Mouse (Mus musculus) forebrain, embryonic 11.5 days (tissue): ENCODE results near the gene Kif1c. TPM values are rescaled to one million over a fixed set of nuclear protein-coding genes. Genes with fewer than 3 reads are reported as not detected.
A peak's percentile ranks its signal among the peaks of the same experiment; 100 is the strongest.

Experiments
- ATAC-seq: fragments of 200-750 bp; cut with Nextera tagmentation; replicated peaks from 2 replicates; pipeline ENCODE4 v1.8.0; 2017; ENCODE audit warnings: moderate TSS enrichment; ENCODE audit not compliant: low FRiP score
- DNase-seq: peaks from one replicate; pipeline ENCODE4 v3.0.0-alpha.2; 2017; ENCODE audit warnings: low spot score
- H3K27ac ChIP-seq: fragments of 300-500 bp; sonication (generic); 2 replicates; pipeline ENCODE4 v1.5.1; 2014; ENCODE audit warnings: low read depth, low read length
- H3K27me3 ChIP-seq: fragments of 300-500 bp; sonication (generic); 2 replicates; pipeline ENCODE4 v1.6.1; 2014; ENCODE audit warnings: mild to moderate bottlenecking, low read length, mixed read lengths; ENCODE audit not compliant: control insufficient read depth, insufficient read depth
- H3K36me3 ChIP-seq: fragments of 300-500 bp; sonication (generic); 2 replicates; pipeline ENCODE4 v1.6.1; 2014; ENCODE audit warnings: mild to moderate bottlenecking, low read length, moderate library complexity, mixed read lengths; ENCODE audit not compliant: control insufficient read depth, insufficient read depth
- H3K4me1 ChIP-seq: fragments of 300-500 bp; sonication (generic); replicated peaks from 2 replicates; pipeline ENCODE4 v1.6.1; 2014; ENCODE audit warnings: low read length, mixed read lengths; ENCODE audit not compliant: control insufficient read depth, insufficient read depth
- H3K4me2 ChIP-seq: fragments of 300-500 bp; sonication (generic); 2 replicates; pipeline ENCODE4 v1.6.1; 2014; ENCODE audit warnings: low read depth, mild to moderate bottlenecking, low read length, moderate library complexity, mixed read lengths; ENCODE audit not compliant: severe bottlenecking
- H3K4me3 ChIP-seq: fragments of 300-500 bp; sonication (generic); 2 replicates; pipeline ENCODE4 v1.5.1; 2014; ENCODE audit warnings: low read depth, low read length
- H3K9ac ChIP-seq: fragments of 300-500 bp; sonication (generic); 2 replicates; pipeline ENCODE4 v1.6.1; 2014; ENCODE audit warnings: low read length
- H3K9me3 ChIP-seq: fragments of 300-500 bp; sonication (generic); 2 replicates; pipeline ENCODE4 v1.6.1; 2016; ENCODE audit warnings: low read length, mixed read lengths; ENCODE audit not compliant: control insufficient read depth
- WGBS: fragments of 180-500 bp; shearing (Covaris S2); extraction: QIAGEN DNeasy Blood & Tissue Kit; methylation state at CpG from one replicate; pipeline ENCODE4 v1.1.7; 2014; 5-methylcytosine and 5-hydroxymethylcytosine counted together
- polyA plus RNA-seq: library from polyadenylated mRNA; unstranded; fragments of >200 nt; fragmentation: Nextera tagmentation; extraction: Ambion mirVana; gene quantifications from 2 replicates; pipeline ENCODE4 v1.2.1, GENCODE M21; 2014

The Kif1c gene
- polyA plus RNA-seq, 1 experiment from 2014 or later, result 6.9 TPM

DNA sequence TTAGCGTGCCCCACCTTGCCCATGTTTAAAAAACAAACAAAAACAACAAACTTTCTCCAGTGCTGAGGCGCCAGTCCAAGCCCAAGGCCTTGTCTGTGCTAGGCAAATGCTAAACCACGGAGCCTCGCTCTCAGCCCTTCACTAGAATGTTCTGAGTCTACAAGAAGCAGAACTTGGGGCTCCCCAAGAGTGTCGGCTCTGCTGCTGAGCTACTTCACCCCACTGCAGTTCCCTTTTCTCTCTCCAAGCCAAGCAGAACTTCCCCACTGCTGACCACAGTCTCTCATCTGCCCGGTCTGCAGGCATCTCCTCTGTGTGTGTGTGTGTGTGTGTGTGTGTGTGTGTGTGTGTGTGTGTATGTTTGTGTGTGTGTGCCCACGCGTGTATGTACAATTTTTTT is 20.5 kb upstream of the Kif1c start:
- Histone ChIP-seq H3K4me3 (no peak overlapping the region), H3K9me3 (no peaks in the 10 kb centered on the region), H3K4me1 (peaks cover 8% of the 10 kb centered on the region; the same call in 1 of the 2 replicates), H3K4me2 (no peak overlapping the region), H3K9ac (no peak overlapping the region), H3K27me3 (no peaks in the 10 kb centered on the region), H3K36me3 (no peaks in the 10 kb centered on the region; the same call in 1 of the 2 replicates), H3K27ac (no peak overlapping the region)
- ATAC-seq (no peak), DNase-seq (no peak)
- WGBS, result 90% methylated on average over 8 of the region's 8 CpGs

DNA sequence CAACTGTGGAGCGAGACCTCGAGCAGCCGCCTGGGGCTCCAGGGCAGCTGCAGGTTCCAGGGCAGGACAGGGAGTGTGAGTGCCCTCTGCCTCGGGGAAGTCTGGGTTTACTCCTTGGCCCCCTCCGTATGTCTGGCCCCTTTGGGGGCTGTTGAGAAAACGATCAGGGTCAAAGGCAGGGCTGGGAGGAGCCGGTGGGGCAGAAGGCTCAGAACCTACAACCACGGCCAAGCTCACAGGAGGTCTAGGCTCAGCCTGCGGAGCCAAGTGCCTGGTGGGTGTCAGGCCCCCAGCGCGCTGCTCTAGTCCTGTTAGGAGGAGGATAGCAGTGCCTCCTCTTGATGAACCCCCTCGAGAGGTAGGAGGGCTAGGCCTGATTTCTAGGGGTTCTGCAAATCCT is 19.2 kb upstream of the Kif1c start:
- DNase-seq (no peak), ATAC-seq (no peak)
- Histone ChIP-seq H3K9me3 (no peaks in the 10 kb centered on the region), H3K27ac (no peak overlapping the region), H3K36me3 (no peaks in the 10 kb centered on the region; the same call in 1 of the 2 replicates), H3K4me1 (peaks cover 8% of the 10 kb centered on the region; the same call in 1 of the 2 replicates), H3K27me3 (no peaks in the 10 kb centered on the region), H3K4me3 (no peak overlapping the region), H3K4me2 (no peak overlapping the region), H3K9ac (no peak overlapping the region)
- WGBS, result 58% methylated on average over 12 of the region's 12 CpGs

DNA sequence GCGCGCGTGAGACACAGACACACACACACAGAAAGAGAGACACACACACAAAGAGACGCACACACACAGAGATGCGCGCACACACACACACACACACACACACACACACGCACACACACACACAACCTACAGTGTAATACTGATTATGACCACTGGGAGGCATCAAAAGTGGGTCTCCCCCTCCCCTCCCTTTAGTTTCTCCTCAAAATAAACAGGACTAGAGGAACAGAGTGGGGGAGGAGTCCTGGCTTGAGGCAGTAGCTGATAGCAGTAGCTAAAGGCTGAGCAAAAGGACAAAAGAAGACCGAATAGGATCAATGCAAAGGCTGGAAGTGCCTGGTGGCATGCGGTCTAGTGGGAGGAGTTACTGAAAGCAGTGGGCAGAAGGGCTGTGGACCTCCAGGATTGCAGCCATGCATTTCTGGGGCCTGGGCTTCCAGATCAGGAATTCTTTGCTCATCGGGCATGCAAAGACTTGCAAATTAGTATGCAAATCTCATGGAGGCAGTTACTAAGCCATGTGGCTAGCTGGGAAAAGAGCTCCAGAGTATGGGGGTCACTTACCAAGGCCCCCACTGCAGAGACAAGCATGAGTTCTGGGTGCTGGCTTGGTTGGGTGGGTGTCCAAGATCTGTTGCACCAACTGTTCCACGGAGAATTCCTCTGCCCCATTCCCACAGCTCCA is 18.3 kb upstream of the Kif1c start:
- Histone ChIP-seq H3K4me3 (no peak overlapping the region), H3K27ac (peak overlapping the region; percentile 8), H3K27me3 (no peaks in the 10 kb centered on the region), H3K9me3 (no peaks in the 10 kb centered on the region), H3K9ac (no peak overlapping the region), H3K4me2 (0 out of 2 replicates have a peak overlapping the region, but pooled peaks have one; percentile 18), H3K4me1 (peaks cover 10% of the 10 kb centered on the region; the same call in 1 of the 2 replicates), H3K36me3 (no peaks in the 10 kb centered on the region; the same call in 1 of the 2 replicates)
- peak; percentile 73 for DNase-seq
- WGBS, result 5% methylated on average over 11 of the region's 11 CpGs
- peak; percentile 91 for ATAC-seq

DNA sequence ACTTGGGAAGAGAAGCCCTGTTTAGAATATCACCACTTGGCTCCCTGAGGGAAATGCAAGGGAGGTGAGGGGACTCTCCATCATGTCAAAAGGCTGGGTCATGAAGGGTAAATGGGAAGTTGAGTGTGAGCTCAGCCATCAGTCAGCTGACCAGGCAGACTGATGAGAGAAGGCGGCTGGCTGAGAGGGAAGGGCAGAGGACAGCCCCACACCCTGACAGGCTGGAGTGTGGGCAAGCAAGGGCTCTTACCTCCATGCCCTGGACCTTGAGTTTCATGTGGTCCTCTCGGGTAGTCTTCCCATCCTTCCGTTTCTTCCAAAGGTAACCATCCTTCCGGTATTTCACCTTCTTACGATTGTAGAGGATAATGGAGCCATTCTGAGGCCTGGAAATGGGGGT is 16.7 kb upstream of the Kif1c start:
- Histone ChIP-seq H3K27ac (no peak overlapping the region), H3K27me3 (no peaks in the 10 kb centered on the region), H3K9me3 (no peaks in the 10 kb centered on the region), H3K4me3 (no peak overlapping the region), H3K4me2 (no peak overlapping the region), H3K9ac (no peak overlapping the region), H3K4me1 (peaks cover 14% of the 10 kb centered on the region), H3K36me3 (no peaks in the 10 kb centered on the region; the same call in 1 of the 2 replicates)
- 89% methylated on average over 5 of the region's 5 CpGs for WGBS
- no peak for DNase-seq
- no peak for ATAC-seq

DNA sequence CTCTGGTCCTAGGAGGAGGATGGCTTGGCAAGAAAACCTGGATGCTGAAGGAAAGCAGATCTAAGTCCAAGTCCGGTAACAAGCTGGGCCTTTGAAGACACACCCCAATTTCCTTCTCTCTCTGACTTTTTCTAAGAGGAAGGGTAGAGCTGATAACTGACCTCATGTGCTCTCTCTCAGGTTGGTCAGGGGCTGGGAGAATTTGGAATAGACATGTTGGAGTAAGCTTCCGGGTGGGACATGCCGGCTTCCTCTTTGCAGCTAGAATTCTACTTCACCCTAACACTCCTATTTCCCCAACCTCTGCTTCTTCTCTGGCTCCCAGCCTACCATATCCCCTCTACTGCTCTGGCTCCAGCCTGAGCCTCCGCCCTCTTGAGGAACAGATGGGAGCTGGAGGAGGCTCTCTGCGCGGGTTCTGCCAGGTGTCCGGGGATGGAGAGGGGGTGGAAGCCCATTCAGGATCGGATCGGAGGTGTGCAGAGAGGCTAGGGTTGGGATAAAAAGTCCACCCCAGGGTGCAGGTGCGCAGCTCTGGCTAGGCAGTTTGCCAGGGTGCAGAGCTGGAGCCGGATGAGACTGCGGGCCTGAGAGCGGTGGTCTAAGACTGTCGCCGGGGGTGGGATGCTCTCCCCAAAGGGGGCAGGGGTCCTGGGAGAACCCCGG is 13.3 kb upstream of the Kif1c start:
- H3K4me2 ChIP-seq, result peak overlapping the region; percentile 77
- peak; percentile 64 for ATAC-seq
- WGBS, result 4% methylated on average over 16 of the region's 16 CpGs

DNA sequence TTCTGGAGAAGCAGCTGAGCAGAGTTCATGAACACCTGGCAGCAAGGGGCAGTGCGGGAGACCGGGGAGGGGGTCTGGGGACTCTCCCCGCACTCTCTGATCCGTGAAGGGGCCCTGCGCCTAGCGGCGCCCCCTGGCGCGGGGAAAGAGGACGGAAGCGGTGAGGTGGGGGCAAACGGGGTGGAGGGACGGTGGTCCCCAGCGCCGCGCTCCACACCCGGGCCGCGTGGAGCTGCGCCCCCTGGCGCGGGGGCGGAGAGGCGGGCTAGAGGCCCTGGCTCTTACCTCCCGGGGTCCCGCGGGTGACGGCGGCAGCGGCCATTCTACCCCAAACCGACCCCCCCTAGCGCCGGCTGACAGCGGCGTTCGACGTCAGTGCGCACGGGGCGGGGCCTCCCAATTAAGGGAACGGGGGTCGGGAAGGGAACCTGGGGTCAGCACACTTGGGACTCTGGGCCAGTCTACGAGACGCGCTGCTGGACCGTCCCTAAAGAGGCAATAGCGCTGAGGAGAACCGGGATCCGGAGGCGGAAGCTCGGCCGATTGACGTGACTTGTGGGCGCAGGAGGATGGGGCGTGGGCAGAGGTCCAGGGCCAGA is 12.6 kb upstream of the Kif1c start, which contains the start of gene Camta2:
Gene Camta2, minus strand, starts transcription at position 505 of the 599 bp plus-strand sequence.
- H3K27ac ChIP-seq, result peak within 1 kb of the TSS; percentile 47; the same call in 1 of the 2 replicates
- peak within 1 kb of the TSS; percentile 65 for H3K4me3 ChIP-seq
- WGBS, result under 1% methylated on average over 55 of the region's 55 CpGs
- ATAC-seq (peak; percentile 81), DNase-seq (peak; percentile 91)
- no peaks in the 10 kb centered on the region for H3K9me3 ChIP-seq
- H3K9ac ChIP-seq, result peak within 1 kb of the TSS; percentile 75
- H3K36me3 ChIP-seq, result no peaks in the 10 kb centered on the region; the same call in 1 of the 2 replicates
- peak within 1 kb of the TSS; percentile 77 for H3K4me2 ChIP-seq
- H3K27me3 ChIP-seq, result no peaks in the 10 kb centered on the region
- peaks cover 8% of the 10 kb centered on the region for H3K4me1 ChIP-seq

More for the DNA sequence above, 13.3 kb upstream of the Kif1c start:
- Histone ChIP-seq H3K27me3 (no peaks in the 10 kb centered on the region), H3K4me1 (peaks cover 13% of the 10 kb centered on the region), H3K27ac (peak overlapping the region; percentile 47; the same call in 1 of the 2 replicates), H3K9me3 (no peaks in the 10 kb centered on the region), H3K9ac (peak overlapping the region; percentile 75), H3K36me3 (no peaks in the 10 kb centered on the region; the same call in 1 of the 2 replicates), H3K4me3 (peak overlapping the region; percentile 65)
- no peak for DNase-seq

DNA sequence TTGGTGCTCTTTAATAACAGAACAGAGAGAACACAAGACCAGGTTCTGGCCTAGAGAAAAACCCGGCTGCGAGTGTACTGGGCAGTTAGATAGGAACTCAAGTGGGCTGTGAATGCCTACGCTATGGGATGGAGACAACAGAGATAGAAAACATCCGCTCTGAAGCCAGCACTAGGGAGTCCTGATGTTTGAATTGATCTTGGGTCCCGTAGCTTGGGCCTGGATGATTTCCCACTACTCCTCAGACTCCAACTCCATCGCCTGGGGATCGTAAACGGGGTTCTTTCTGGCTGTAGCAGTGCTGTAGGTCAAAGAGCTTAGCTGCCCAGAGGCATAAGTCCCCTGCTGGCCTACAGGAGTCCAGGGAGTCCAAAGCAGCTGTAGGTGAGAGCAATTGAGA is 12.0 kb upstream of the Kif1c start:
- Histone ChIP-seq H3K9ac (peak overlapping the region; percentile 75), H3K4me2 (peak overlapping the region; percentile 77), H3K4me3 (peak overlapping the region; percentile 65), H3K4me1 (peaks cover 8% of the 10 kb centered on the region), H3K27me3 (no peaks in the 10 kb centered on the region), H3K9me3 (no peaks in the 10 kb centered on the region), H3K27ac (no peak overlapping the region), H3K36me3 (no peaks in the 10 kb centered on the region; the same call in 1 of the 2 replicates)
- 12% methylated on average over 8 of the region's 8 CpGs for WGBS
- ATAC-seq (no peak), DNase-seq (no peak)

DNA sequence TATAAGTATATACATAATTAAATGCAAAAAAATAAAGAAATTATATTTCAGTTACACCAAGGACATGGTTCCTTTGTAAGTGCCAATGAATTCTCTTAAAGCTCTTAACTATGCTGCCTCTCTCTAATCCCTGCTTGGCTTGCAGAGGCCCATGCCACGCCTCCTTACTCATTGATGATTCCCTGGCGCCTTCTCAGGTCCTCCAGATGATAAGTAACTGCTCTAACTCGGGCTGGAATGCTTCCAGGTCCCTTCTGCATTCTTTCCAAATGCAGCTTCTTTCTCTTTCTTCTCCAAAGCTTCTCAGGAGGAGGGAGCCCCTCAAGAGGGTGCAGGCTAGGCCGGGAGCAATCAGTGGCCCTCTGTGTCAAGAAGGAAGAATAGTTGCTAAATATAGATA is 10.8 kb upstream of the Kif1c start:
- no peaks in the 10 kb centered on the region for H3K27me3 ChIP-seq
- no peak overlapping the region for H3K4me3 ChIP-seq
- H3K4me2 ChIP-seq, result no peak overlapping the region
- no peak for DNase-seq
- H3K36me3 ChIP-seq, result no peaks in the 10 kb centered on the region; the same call in 1 of the 2 replicates
- H3K27ac ChIP-seq, result no peak overlapping the region
- ATAC-seq, result no peak
- H3K9me3 ChIP-seq, result no peaks in the 10 kb centered on the region
- 51% methylated on average over 4 of the region's 4 CpGs for WGBS
- peaks cover 8% of the 10 kb centered on the region for H3K4me1 ChIP-seq
- no peak overlapping the region for H3K9ac ChIP-seq
